Mouse (Mus musculus): ENCODE measurements around the gene Tmem204. TPM values are rescaled to one million over a fixed set of nuclear protein-coding genes. Genes with fewer than 3 reads are reported as not detected.

The Tmem204 gene
- polyA plus RNA-seq, 2 experiments: 3.0 to 4.3 TPM

DNA sequence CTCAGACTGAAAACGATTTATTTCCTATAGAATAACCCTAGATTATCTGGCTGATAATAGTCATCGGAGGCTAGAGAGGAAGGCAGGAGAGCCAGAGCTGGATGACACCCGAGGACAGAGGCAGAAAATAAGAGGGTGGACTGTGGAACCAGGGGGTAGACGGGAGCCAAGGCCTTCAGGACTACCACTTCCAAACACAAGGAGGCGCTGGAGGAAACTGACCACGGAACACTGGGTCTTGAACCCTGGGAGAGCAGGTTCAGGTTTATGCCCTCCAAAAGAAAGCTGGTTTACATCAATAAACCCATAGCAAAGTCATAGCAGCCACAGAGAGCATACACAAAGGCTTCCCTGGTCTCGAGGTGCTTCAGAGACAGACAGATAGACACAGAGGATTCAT, 40.6 kb upstream of the Tmem204 start:
- no peak for DNase-seq (ENCODE audit: low read depth in 3 of 3, low spot score in 3 of 3)
- Histone ChIP-seq H3K9ac (replicated peaks) (no peak overlapping the region), H3K9me3 (ENCODE audit: control insufficient read depth, low read length) (no peaks in the 10 kb centered on the region), H3K27me3 (ENCODE audit: control insufficient read depth, insufficient read depth, low read length) (no peaks in the 10 kb centered on the region; the same call in 1 of the 2 replicates), H3K4me3 (ENCODE audit: insufficient read depth in 1 of 2, low read depth in 2 of 2, low read length in 2 of 2) (no peak overlapping the region), H3K27ac (no peak overlapping the region), H3K36me3 (replicated peaks; ENCODE audit: control insufficient read depth, insufficient read depth, low read depth) (no peaks in the 10 kb centered on the region), H3K4me2 (ENCODE audit: low read depth) (no peak overlapping the region), H3K4me1 (replicated peaks; ENCODE audit: control insufficient read depth in 2 of 2, insufficient read depth in 2 of 2, low read length in 1 of 2) (peaks cover 33 to 40% of the 10 kb centered on the region in 2 experiments)
- TF ChIP-seq CTCF (IDR thresholded peaks at IDR 0.05; ENCODE audit: low read depth) (peak; percentile 74), EP300 (IDR thresholded peaks at IDR 0.05; ENCODE audit: low read depth) (no peak)
- WGBS (ENCODE audit: insufficient replicate concordance): 21% methylated on average over 7 of the region's 7 CpGs
- ATAC-seq (ENCODE audit: insufficient read depth): no peak

DNA sequence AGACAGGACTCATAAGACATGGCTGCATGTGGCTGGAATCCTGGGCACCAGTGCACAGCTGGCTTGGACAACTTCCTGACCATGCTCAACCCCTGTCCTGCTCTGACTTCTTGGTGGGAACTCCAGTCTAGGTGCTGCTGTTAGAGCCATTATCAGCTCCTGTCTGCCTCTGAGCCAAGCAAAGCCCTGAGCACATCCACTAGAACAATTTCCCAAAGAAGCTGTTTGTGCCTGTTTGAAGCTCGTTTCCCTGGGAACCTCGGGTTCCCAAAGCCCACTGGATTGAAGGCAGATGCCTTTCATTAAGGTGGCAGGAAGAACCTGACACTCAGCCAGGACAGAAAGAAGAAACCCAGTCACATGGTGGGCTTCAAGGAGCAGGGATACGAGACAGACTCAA, 37.0 kb upstream of the Tmem204 start, which contains the start of gene Ptx4:
TSS of gene Ptx4 (plus strand) at position 355 of the 400 bp plus-strand sequence.
- 36% methylated on average over 3 of the region's 3 CpGs for WGBS (ENCODE audit: insufficient replicate concordance)
- no peak within 1 kb of the TSS for H3K9ac ChIP-seq (replicated peaks)

DNA sequence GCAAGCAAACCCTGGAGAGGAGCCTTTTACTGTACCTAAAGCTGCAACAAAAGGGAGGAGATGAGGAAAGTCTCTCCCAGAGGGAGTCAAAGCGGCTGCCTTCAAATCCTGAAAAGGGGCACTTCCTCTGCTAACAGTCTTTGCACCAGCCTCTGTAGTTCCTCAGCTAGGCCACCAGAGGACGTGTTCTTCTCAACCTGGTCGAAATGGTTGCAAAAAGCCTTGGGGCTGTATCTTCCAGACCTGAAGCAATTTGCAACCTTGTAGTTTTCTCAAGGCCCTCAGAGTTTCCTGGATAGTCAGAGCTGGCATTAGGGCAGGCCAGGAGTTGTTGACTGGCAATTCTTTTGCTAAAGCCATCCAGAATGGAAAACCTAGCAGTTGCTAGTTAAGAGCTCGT, 33.9 kb upstream of the Tmem204 start:
- ATAC-seq (ENCODE audit: insufficient read depth) (no peak), DNase-seq (ENCODE audit: low read depth in 3 of 3, low spot score in 3 of 3) (peak in 2 of 3 experiments; percentile 30 to 37)
- no peaks in the 10 kb centered on the region for H3K36me3 ChIP-seq (replicated peaks; ENCODE audit: control insufficient read depth, insufficient read depth, low read depth)
- no peak overlapping the region for H3K4me3 ChIP-seq (ENCODE audit: insufficient read depth in 1 of 2, low read depth in 2 of 2, low read length in 2 of 2)
- H3K4me2 ChIP-seq (ENCODE audit: low read depth): no peak overlapping the region
- no peaks in the 10 kb centered on the region for H3K9me3 ChIP-seq (ENCODE audit: control insufficient read depth, low read length)
- H3K27ac ChIP-seq: no peak overlapping the region
- H3K4me1 ChIP-seq (replicated peaks; ENCODE audit: control insufficient read depth in 2 of 2, insufficient read depth in 2 of 2, low read length in 1 of 2): peaks cover 11 to 15% of the 10 kb centered on the region in 2 experiments
- TF ChIP-seq CTCF (IDR thresholded peaks at IDR 0.05; ENCODE audit: low read depth) (peak; percentile 70), EP300 (IDR thresholded peaks at IDR 0.05; ENCODE audit: low read depth) (no peak)
- no peaks in the 10 kb centered on the region for H3K27me3 ChIP-seq (ENCODE audit: control insufficient read depth, insufficient read depth, low read length)
- H3K9ac ChIP-seq (replicated peaks): no peak overlapping the region
- WGBS (ENCODE audit: insufficient replicate concordance): 34% methylated on average over 4 of the region's 4 CpGs

More for the DNA sequence above, 37.0 kb upstream of the Tmem204 start, which contains the start of gene Ptx4:
- Histone ChIP-seq H3K27ac (no peak within 1 kb of the TSS), H3K27me3 (ENCODE audit: control insufficient read depth, insufficient read depth, low read length) (no peaks in the 10 kb centered on the region; the same call in 1 of the 2 replicates), H3K36me3 (replicated peaks; ENCODE audit: control insufficient read depth, insufficient read depth, low read depth) (no peaks in the 10 kb centered on the region), H3K4me3 (ENCODE audit: insufficient read depth in 1 of 2, low read depth in 2 of 2, low read length in 2 of 2) (no peak within 1 kb of the TSS), H3K4me2 (ENCODE audit: low read depth) (no peak within 1 kb of the TSS), H3K4me1 (replicated peaks; ENCODE audit: control insufficient read depth in 2 of 2, insufficient read depth in 2 of 2, low read length in 1 of 2) (peaks cover 10 to 15% of the 10 kb centered on the region in 2 experiments), H3K9me3 (ENCODE audit: control insufficient read depth, low read length) (no peaks in the 10 kb centered on the region)
- no peak for TF ChIP-seq EP300 (IDR thresholded peaks at IDR 0.05; ENCODE audit: low read depth)
- TF ChIP-seq CTCF (IDR thresholded peaks at IDR 0.05; ENCODE audit: low read depth): no peak
- ATAC-seq (ENCODE audit: insufficient read depth): no peak
- DNase-seq (ENCODE audit: low read depth in 3 of 3, low spot score in 3 of 3): no peak

DNA sequence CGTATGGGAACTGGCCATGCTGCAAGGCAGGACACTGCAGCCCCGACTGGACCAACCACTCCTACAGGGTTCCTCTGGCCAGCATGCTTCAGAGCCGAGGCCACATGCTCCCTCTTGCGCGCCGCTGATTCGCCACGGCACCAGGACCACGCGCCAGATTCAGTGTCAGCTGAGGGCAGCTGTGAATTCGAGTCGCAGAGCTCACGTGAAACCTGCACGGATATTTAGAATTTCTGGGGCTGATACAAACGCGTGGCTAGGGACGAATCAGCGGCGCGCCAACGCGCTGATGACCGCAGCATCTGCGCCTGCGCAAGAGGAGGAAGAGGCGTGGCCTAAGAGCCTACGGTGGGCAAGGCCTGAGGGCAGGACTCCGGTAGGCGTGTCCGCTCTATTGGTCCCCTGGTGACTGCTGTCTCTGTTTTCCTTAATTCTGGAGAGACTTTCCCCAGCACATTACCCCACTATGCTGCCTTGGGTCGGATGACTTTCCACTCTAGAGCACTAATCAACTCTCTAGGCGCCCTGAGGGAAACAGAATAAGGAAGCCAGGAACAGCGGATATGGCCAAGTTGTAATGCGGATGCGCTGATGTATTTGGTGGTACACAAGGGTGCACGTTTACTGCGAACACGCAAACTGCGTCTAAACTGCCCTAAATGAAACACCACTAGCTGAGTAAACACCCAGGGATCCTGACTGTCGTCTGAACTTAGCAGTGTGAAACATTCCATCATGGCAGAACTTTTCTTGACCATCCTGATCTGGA, 32.5 kb upstream of the Tmem204 start, which contains the start of gene Telo2:
TSS of gene Telo2 (minus strand) at position 304 of the 769 bp plus-strand sequence.
- TF ChIP-seq EP300 (IDR thresholded peaks at IDR 0.05; ENCODE audit: low read depth) (no peak), CTCF (IDR thresholded peaks at IDR 0.05; ENCODE audit: low read depth) (no peak)
- peak within 1 kb of the TSS; percentile 60 to 66 for H3K4me3 ChIP-seq (ENCODE audit: insufficient read depth in 1 of 2, low read depth in 2 of 2, low read length in 2 of 2)
- 6% methylated on average over 40 of the region's 40 CpGs for WGBS (ENCODE audit: insufficient replicate concordance)
- H3K36me3 ChIP-seq (replicated peaks; ENCODE audit: control insufficient read depth, insufficient read depth, low read depth): no peaks in the 10 kb centered on the region
- H3K9me3 ChIP-seq (ENCODE audit: control insufficient read depth, low read length): no peaks in the 10 kb centered on the region
- peak; percentile 81 to 83 (median 83) for DNase-seq (ENCODE audit: low read depth in 3 of 3, low spot score in 3 of 3)
- H3K27ac ChIP-seq: peak within 1 kb of the TSS; percentile 67
- H3K4me2 ChIP-seq (ENCODE audit: low read depth): peak within 1 kb of the TSS; percentile 98
- H3K27me3 ChIP-seq (ENCODE audit: control insufficient read depth, insufficient read depth, low read length): no peaks in the 10 kb centered on the region
- peaks cover 11 to 15% of the 10 kb centered on the region in 2 experiments for H3K4me1 ChIP-seq (replicated peaks; ENCODE audit: control insufficient read depth in 2 of 2, insufficient read depth in 2 of 2, low read length in 1 of 2)
- ATAC-seq (ENCODE audit: insufficient read depth): peak; percentile 92
- peak within 1 kb of the TSS; percentile 64 for H3K9ac ChIP-seq (replicated peaks)
